Mouse (Mus musculus) embryonic facial prominence, embryonic 13.5 days (tissue): ENCODE measurements around the gene Hoxb8. TPM values are rescaled to one million over a fixed set of nuclear protein-coding genes. Genes with fewer than 3 reads are reported as not detected.
A peak's percentile ranks its signal among the peaks of the same experiment; 100 is the strongest.

ENCODE experiments used
- microRNA counts: library from miRNA; unstranded; fragments of <30 nt; microRNA quantifications from one replicate; lab custom pipeline; 2016
- microRNA-seq: library from miRNA; unstranded; fragments of <30 nt; microRNA quantifications from one replicate; pipeline ENCODE4, GENCODE M21; 2016
- polyA plus RNA-seq: library from polyadenylated mRNA; unstranded; fragments of >200 nt; fragmentation: Nextera tagmentation; extraction: Ambion mirVana; gene quantifications from 2 replicates; pipeline ENCODE4 v1.2.1, GENCODE M21; 2015

Gene Hoxb8
- polyA plus RNA-seq, 1 experiment from 2014 or later, result 0.37 TPM

MicroRNA genes within 50 kb of the gene (microRNA counts, 519-probe panel; counts per million panel counts)
- 2,242 counts per million, percentile 55 among the panel's probes with 10 or more counts for microRNA mmu-miR-10a (lab: Ali Mortazavi, UCI)
- microRNA mmu-miR-196a (lab: Ali Mortazavi, UCI), result 236 counts per million, percentile 44 among the panel's probes with 10 or more counts

Small RNAs within 50 kb of the gene (microRNA-seq; reads per million reads assigned to microRNA genes)
- gene Mir10a (431 reads per million, percentile 70 among the genes with 10 or more reads in this experiment), gene Mir196a-1 (not detected)

Other genes with a start within 250 kb of the Hoxb8 start
- gene Snf8, start 247.0 kb upstream of the Hoxb8 start, polyA plus RNA-seq, result 95.5 and 107 TPM in 2 replicates
- 39.8 and 43.2 TPM in 2 replicates for gene Ube2z, start 216.5 kb upstream of the Hoxb8 start, polyA plus RNA-seq
- gene Atp5g1, start 206.2 kb upstream of the Hoxb8 start, polyA plus RNA-seq, result 513 and 576 TPM in 2 replicates
- not detected in 2 replicates for gene Calcoco2, start 169.9 kb upstream of the Hoxb8 start, polyA plus RNA-seq
- gene Ttll6, start 148.1 kb upstream of the Hoxb8 start, polyA plus RNA-seq, result 0.08 and 0.25 TPM in 2 replicates
- not detected in 2 replicates for gene Hoxb13, start 87.6 kb upstream of the Hoxb8 start, polyA plus RNA-seq
- gene Hoxb9, start 10.4 kb upstream of the Hoxb8 start, polyA plus RNA-seq, result 0.13 TPM in 1 of 2 replicates, not detected in the other
- gene Hoxb7, start 4.7 kb downstream of the Hoxb8 start, polyA plus RNA-seq, result 0.15 TPM in 1 of 2 replicates, not detected in the other
- 4.0 TPM in 1 of 2 replicates, not detected in the other for gene Hoxb6, start 10.6 kb downstream of the Hoxb8 start, polyA plus RNA-seq
- 6.0 TPM in 1 of 2 replicates, not detected in the other for gene Hoxb5, start 21.4 kb downstream of the Hoxb8 start, polyA plus RNA-seq
- gene Hoxb4, start 36.4 kb downstream of the Hoxb8 start, polyA plus RNA-seq, result 0.13 TPM in 1 of 2 replicates, not detected in the other
- not detected in 2 replicates for gene Hoxb3, start 41.4 kb downstream of the Hoxb8 start, polyA plus RNA-seq
- gene Hoxb2, start 68.6 kb downstream of the Hoxb8 start, polyA plus RNA-seq, result 0.28 and 0.52 TPM in 2 replicates
- not detected in 2 replicates for gene Hoxb1, start 83.8 kb downstream of the Hoxb8 start, polyA plus RNA-seq
- 0.49 and 0.61 TPM in 2 replicates for gene Skap1, start 182.7 kb downstream of the Hoxb8 start, polyA plus RNA-seq